Comparison of ENCODE assay signal across 8 mouse cellular contexts in genomic region chr17:37203206-37203916, GRCm38 (mm10). TPM values are rescaled to one million over a fixed set of nuclear protein-coding genes. Genes with fewer than 3 reads are reported as not detected.
DNase-seq lines count a peak whose midpoint lies in the region; ATAC-seq lines count a peak whose summit lies in the region.

No protein-coding gene starts in this region.

- no peaks in the 10 kb centered on the region for H3K9me3 ChIP-seq in limb, embryonic 11.5 days (ENCODE audit: control insufficient read depth, low read length)

- no peaks in the 10 kb centered on the region for H3K27me3 ChIP-seq in limb, embryonic 11.5 days (ENCODE audit: control insufficient read depth, insufficient read depth, low read length)
- H3K27me3 ChIP-seq in splenic B cell, adult 2 months (ENCODE audit: control insufficient read depth, insufficient read depth, low read length, poor library complexity, severe bottlenecking): no peaks in the 10 kb centered on the region

- peak; percentile 67 to 90 for DNase-seq in heart, adult 18-20 months
- DNase-seq in heart, postnatal 25 days (ENCODE audit: low spot score): no peak
- peak; percentile 92 for DNase-seq in embryo, embryonic 10.5 days (ENCODE audit: low spot score)
- DNase-seq in gastrocnemius, postnatal 36 days: peak; percentile 52 to 60
- DNase-seq in kidney, adult 8-10 months: peak; percentile 63 to 85
- peak; percentile 87 for DNase-seq in limb, embryonic 11.5 days (ENCODE audit: low spot score)
- DNase-seq in splenic B cell, adult 2 months (ENCODE audit: low read depth, low spot score): peak; percentile 81

- no peaks in the 10 kb centered on the region for H3K36me3 ChIP-seq in limb, embryonic 11.5 days (ENCODE audit: control insufficient read depth, insufficient read depth, low read length)
- no peaks in the 10 kb centered on the region for H3K36me3 ChIP-seq in splenic B cell, adult 2 months (ENCODE audit: control insufficient read depth, insufficient read depth, low read length, poor library complexity, severe bottlenecking)

- H3K4me2 ChIP-seq in limb, embryonic 11.5 days (ENCODE audit: low read depth, severe bottlenecking): no peak overlapping the region

- H3K9ac ChIP-seq in limb, embryonic 11.5 days (ENCODE audit: low read length): no peak overlapping the region

- no peak overlapping the region for H3K4me3 ChIP-seq in limb, embryonic 11.5 days (ENCODE audit: low read depth, low read length)

- no peaks in the 10 kb centered on the region for H3K4me1 ChIP-seq in limb, embryonic 11.5 days (ENCODE audit: control insufficient read depth, insufficient read depth, low read length)

- intact Hi-C loops in heart, postnatal 25 days (cut with DNase I): loop anchor here (1.0 to 5.0 kb wide), 2 partner anchors 120 to 311 kb away; partner anchors contain the start of gene Trim40
- intact Hi-C loops in gastrocnemius, postnatal 36 days (cut with DNase I): no loop called here

- ATAC-seq in limb, embryonic 11.5 days (ENCODE audit: insufficient number of reproducible peaks, low FRiP score, low TSS enrichment, low read depth): peak; percentile 60; the same call in 1 of the 2 replicates
- ATAC-seq in monocyte, adult 5-6 weeks (replicated peaks; ENCODE audit: insufficient number of reproducible peaks, low FRiP score, low TSS enrichment, poor library complexity, severe bottlenecking): peak; percentile 97

- WGBS in limb, embryonic 11.5 days: 0% methylated on average over 4 of the region's 4 CpGs

- H3K27ac ChIP-seq in limb, embryonic 11.5 days (replicated peaks; ENCODE audit: low read depth, low read length): no peak overlapping the region

RNA-seq across cellular contexts. Expression of gene Olfr94, which starts 2.6 kb away (rescaled TPM):
- not detected for total RNA-seq in heart, adult 18-20 months (2021)
- not detected for total RNA-seq in heart, postnatal 25 days (2021)
- not detected for total RNA-seq in gastrocnemius, postnatal 36 days (2021)
- polyA plus RNA-seq in limb, embryonic 11.5 days (2014; fragmentation: Nextera tagmentation; extraction: Ambion mirVana): not detected in 2 replicates
- not detected in 3 replicates for total RNA-seq in monocyte, adult 5-6 weeks (2017)

RNA-seq across cellular contexts. Expression of gene Olfr95, which starts 9.6 kb away (rescaled TPM):
- total RNA-seq in heart, adult 18-20 months (2021): not detected
- not detected for total RNA-seq in heart, postnatal 25 days (2021)
- not detected for total RNA-seq in gastrocnemius, postnatal 36 days (2021)
- not detected in 2 replicates for polyA plus RNA-seq in limb, embryonic 11.5 days (2014; fragmentation: Nextera tagmentation; extraction: Ambion mirVana)
- total RNA-seq in monocyte, adult 5-6 weeks (2017): not detected in 3 replicates

RNA-seq across cellular contexts. Expression of gene Ubd, which starts 9.7 kb away (rescaled TPM):
- 1 to 10 TPM in 1 of 2 experiments, not detected in 1; 1.2 TPM for total RNA-seq in heart, adult 18-20 months (2021)
- total RNA-seq in heart, postnatal 25 days (2021): not detected
- under 1 TPM in 1 of 2 experiments, not detected in 1; 0.28 TPM for total RNA-seq in gastrocnemius, postnatal 36 days (2021)
- polyA plus RNA-seq in limb, embryonic 11.5 days (2014; fragmentation: Nextera tagmentation; extraction: Ambion mirVana): not detected in 2 replicates
- not detected in 3 replicates for total RNA-seq in monocyte, adult 5-6 weeks (2017)

RNA-seq across cellular contexts. Expression of gene Olfr96, which starts 16.6 kb away (rescaled TPM):
- total RNA-seq in heart, adult 18-20 months (2021): not detected
- not detected for total RNA-seq in heart, postnatal 25 days (2021)
- not detected for total RNA-seq in gastrocnemius, postnatal 36 days (2021)
- not detected in 2 replicates for polyA plus RNA-seq in limb, embryonic 11.5 days (2014; fragmentation: Nextera tagmentation; extraction: Ambion mirVana)
- not detected in 3 replicates for total RNA-seq in monocyte, adult 5-6 weeks (2017)

RNA-seq across cellular contexts. Expression of gene Olfr97, which starts 33.8 kb away (rescaled TPM):
- not detected for total RNA-seq in heart, adult 18-20 months (2021)
- total RNA-seq in heart, postnatal 25 days (2021): not detected
- total RNA-seq in gastrocnemius, postnatal 36 days (2021): not detected
- polyA plus RNA-seq in limb, embryonic 11.5 days (2014; fragmentation: Nextera tagmentation; extraction: Ambion mirVana): not detected in 2 replicates
- total RNA-seq in monocyte, adult 5-6 weeks (2017): not detected in 3 replicates
